Mouse (Mus musculus) kidney, adult 2 months (tissue): ENCODE results near the gene Ripk3. TPM values are rescaled to one million over a fixed set of nuclear protein-coding genes. Genes with fewer than 3 reads are reported as not detected.

Source experiments
- DNase-seq: peaks from one replicate; pipeline ENCODE4 v3.0.0; 2021
- H3K27ac ChIP-seq: fragments of 200-500 bp; 2 replicates; pipeline ENCODE4 v1.5.1; 2012; ENCODE audit warnings: low read depth, low read length, control low read depth, inconsistent platforms; ENCODE audit not compliant: insufficient read depth
- H3K27me3 ChIP-seq: fragments of 200-500 bp; replicated peaks from 2 replicates; pipeline ENCODE4 v1.6.1; 2012; ENCODE audit warnings: mild to moderate bottlenecking, moderate library complexity, low read length, inconsistent platforms; ENCODE audit not compliant: control insufficient read depth, insufficient read depth
- H3K36me3 ChIP-seq: fragments of 200-500 bp; 2 replicates; pipeline ENCODE4 v1.6.1; 2012; ENCODE audit warnings: mild to moderate bottlenecking, moderate library complexity, low read length, inconsistent platforms; ENCODE audit not compliant: control insufficient read depth, insufficient read depth
- H3K4me1 ChIP-seq: fragments of 200-500 bp; 2 replicates; pipeline ENCODE4 v1.6.1; 2011; ENCODE audit warnings: low read length; ENCODE audit not compliant: control insufficient read depth, insufficient read depth
- H3K4me3 ChIP-seq: fragments of 200-500 bp; 2 replicates; pipeline ENCODE4 v1.5.1; 2011; ENCODE audit warnings: mild to moderate bottlenecking, low read depth, low read length, control low read depth; ENCODE audit not compliant: insufficient read depth
- CTCF ChIP-seq: fragments of 200-500 bp; conservative IDR thresholded peaks from 2 replicates; pipeline ENCODE4 v1.5.1; 2011; ENCODE audit warnings: low read depth, mild to moderate bottlenecking, control low read depth, low read length, moderate library complexity, mixed read lengths; ENCODE audit not compliant: insufficient read depth, insufficient read length
- POLR2A ChIP-seq: fragments of 200-500 bp; IDR thresholded peaks from one replicate; pipeline ENCODE4 v1.6.1; 2011; ENCODE audit warnings: low read depth, low read length, control low read depth
- WGBS: fragments of 180-500 bp; shearing (Covaris S2); methylation state at CpG from one replicate; pipeline ENCODE4 v1.1.7; 2018; 5-methylcytosine and 5-hydroxymethylcytosine counted together
- polyA plus RNA-seq: library from polyadenylated mRNA; depleted of rRNA; stranded (reverse); fragments of >200 nt; gene quantifications from 2 replicates; pipeline ENCODE4 v1.2.3, GENCODE M21; 2012; rRNA removed

The Ripk3 gene
- 3.5 and 4.7 TPM in 2 replicates for polyA plus RNA-seq

GRCm38 (mm10) chr14:55788256-55789050, at the start of gene Ripk3:
Gene Ripk3, minus strand, starts transcription at chr14:55788865.
- no peaks in the 10 kb centered on the region for H3K36me3 ChIP-seq
- H3K27ac ChIP-seq: no peak within 1 kb of the TSS
- no peaks in the 10 kb centered on the region for H3K27me3 ChIP-seq
- WGBS: 7% methylated on average over 40 of the region's 40 CpGs
- peak; percentile 54 for DNase-seq
- H3K4me3 ChIP-seq: peak within 1 kb of the TSS; percentile 42
- TF ChIP-seq POLR2A (no peak), CTCF (no peak)
- H3K4me1 ChIP-seq: no peaks in the 10 kb centered on the region

GRCm38 (mm10) chr14:55838312-55838711, 49.6 kb upstream of the Ripk3 start:
- WGBS: 93% methylated on average over 5 of the region's 5 CpGs
- no peak for DNase-seq
- no peak for TF ChIP-seq CTCF
- TF ChIP-seq POLR2A: no peak
- Histone ChIP-seq H3K4me1 (no peaks in the 10 kb centered on the region), H3K27ac (no peak overlapping the region), H3K4me3 (no peak overlapping the region), H3K36me3 (no peaks in the 10 kb centered on the region), H3K27me3 (no peaks in the 10 kb centered on the region)

GRCm38 (mm10) chr14:55834808-55835533, 46.3 kb upstream of the Ripk3 start:
- no peak overlapping the region for H3K27ac ChIP-seq
- H3K4me1 ChIP-seq: no peaks in the 10 kb centered on the region
- no peak for DNase-seq
- TF ChIP-seq CTCF: no peak
- TF ChIP-seq POLR2A: no peak
- H3K4me3 ChIP-seq: no peak overlapping the region
- H3K27me3 ChIP-seq: no peaks in the 10 kb centered on the region
- H3K36me3 ChIP-seq: no peaks in the 10 kb centered on the region
- WGBS: 66% methylated on average over 5 of the region's 5 CpGs

GRCm38 (mm10) chr14:55833126-55833525, 44.5 kb upstream of the Ripk3 start:
- no peak for TF ChIP-seq POLR2A
- no peak for TF ChIP-seq CTCF
- Histone ChIP-seq H3K4me1 (no peaks in the 10 kb centered on the region), H3K27ac (no peak overlapping the region), H3K36me3 (no peaks in the 10 kb centered on the region), H3K27me3 (no peaks in the 10 kb centered on the region), H3K4me3 (no peak overlapping the region)
- no peak for DNase-seq
- 88% methylated on average over 4 of the region's 4 CpGs for WGBS

- no peak overlapping the region for H3K4me3 ChIP-seq
- H3K27me3 ChIP-seq: no peaks in the 10 kb centered on the region
- 89% methylated on average over 4 of the region's 4 CpGs for WGBS
- no peaks in the 10 kb centered on the region for H3K36me3 ChIP-seq
- TF ChIP-seq POLR2A (no peak), CTCF (no peak)
- DNase-seq: no peak
- H3K27ac ChIP-seq: no peak overlapping the region
- H3K4me1 ChIP-seq: no peaks in the 10 kb centered on the region
These were observed 41.7 kb upstream of the Ripk3 start for GRCm38 (mm10) chr14:55830331-55830730.

GRCm38 (mm10) chr14:55829854-55830253, 41.2 kb upstream of the Ripk3 start:
- DNase-seq: no peak
- Histone ChIP-seq H3K4me1 (no peaks in the 10 kb centered on the region), H3K27me3 (peaks cover 1% of the 10 kb centered on the region), H3K4me3 (no peak overlapping the region), H3K36me3 (no peaks in the 10 kb centered on the region), H3K27ac (no peak overlapping the region)
- TF ChIP-seq CTCF (no peak), POLR2A (no peak)
- 94% methylated on average over 16 of the region's 16 CpGs for WGBS

GRCm38 (mm10) chr14:55828716-55829263, 40.1 kb upstream of the Ripk3 start:
- WGBS: 41% methylated on average over 3 of the region's 3 CpGs
- no peak overlapping the region for H3K27ac ChIP-seq
- no peaks in the 10 kb centered on the region for H3K36me3 ChIP-seq
- H3K4me3 ChIP-seq: no peak overlapping the region
- peaks cover 2% of the 10 kb centered on the region for H3K27me3 ChIP-seq
- no peak for TF ChIP-seq CTCF
- no peak for TF ChIP-seq POLR2A
- peak; percentile 67 for DNase-seq
- H3K4me1 ChIP-seq: no peaks in the 10 kb centered on the region
